Mouse (Mus musculus): ENCODE results near the gene Neu2. TPM values are rescaled to one million over a fixed set of nuclear protein-coding genes. Genes with fewer than 3 reads are reported as not detected.

The Neu2 gene
- polyA plus RNA-seq, 1 experiment from 2014 or later: not detected

- Histone ChIP-seq H3K9me3 (replicated peaks) (no peaks in the 10 kb centered on the region), H3K4me3 (no peak overlapping the region), H3K36me3 (no peaks in the 10 kb centered on the region), H3K27me3 (ENCODE audit: low read depth, poor library complexity, severe bottlenecking) (no peaks in the 10 kb centered on the region), H3K4me1 (no peaks in the 10 kb centered on the region), H3K27ac (replicated peaks) (no peak overlapping the region)
- 73% methylated on average over 2 of the region's 2 CpGs for WGBS
- no peak for DNase-seq (ENCODE audit: low spot score)
These were observed 92.1 kb downstream of the Neu2 start for GRCm38 (mm10) chr1:87601801-87602200.

GRCm38 (mm10) chr1:87603389-87603788, 93.7 kb downstream of the Neu2 start:
- no peaks in the 10 kb centered on the region for H3K27me3 ChIP-seq (ENCODE audit: low read depth, poor library complexity, severe bottlenecking)
- WGBS: 90% methylated on average over 5 of the region's 5 CpGs

GRCm38 (mm10) chr1:87605296-87605695, 95.6 kb downstream of the Neu2 start:
- DNase-seq (ENCODE audit: low spot score): no peak
- Histone ChIP-seq H3K36me3 (no peaks in the 10 kb centered on the region), H3K4me3 (no peak overlapping the region), H3K9me3 (replicated peaks) (no peaks in the 10 kb centered on the region), H3K27ac (replicated peaks) (no peak overlapping the region), H3K4me1 (0 out of 2 replicates have a peak, but pooled peaks cover 2% of the 10 kb centered on the region), H3K27me3 (ENCODE audit: low read depth, poor library complexity, severe bottlenecking) (no peaks in the 10 kb centered on the region)
- WGBS: 79% methylated on average over 2 of the region's 2 CpGs

More at GRCm38 (mm10) chr1:87603389-87603788, 93.7 kb downstream of the Neu2 start:
- Histone ChIP-seq H3K27ac (replicated peaks) (no peak overlapping the region), H3K36me3 (no peaks in the 10 kb centered on the region), H3K4me1 (0 out of 2 replicates have a peak, but pooled peaks cover 2% of the 10 kb centered on the region), H3K9me3 (replicated peaks) (no peaks in the 10 kb centered on the region), H3K4me3 (no peak overlapping the region)
- no peak for DNase-seq (ENCODE audit: low spot score)

DNA sequence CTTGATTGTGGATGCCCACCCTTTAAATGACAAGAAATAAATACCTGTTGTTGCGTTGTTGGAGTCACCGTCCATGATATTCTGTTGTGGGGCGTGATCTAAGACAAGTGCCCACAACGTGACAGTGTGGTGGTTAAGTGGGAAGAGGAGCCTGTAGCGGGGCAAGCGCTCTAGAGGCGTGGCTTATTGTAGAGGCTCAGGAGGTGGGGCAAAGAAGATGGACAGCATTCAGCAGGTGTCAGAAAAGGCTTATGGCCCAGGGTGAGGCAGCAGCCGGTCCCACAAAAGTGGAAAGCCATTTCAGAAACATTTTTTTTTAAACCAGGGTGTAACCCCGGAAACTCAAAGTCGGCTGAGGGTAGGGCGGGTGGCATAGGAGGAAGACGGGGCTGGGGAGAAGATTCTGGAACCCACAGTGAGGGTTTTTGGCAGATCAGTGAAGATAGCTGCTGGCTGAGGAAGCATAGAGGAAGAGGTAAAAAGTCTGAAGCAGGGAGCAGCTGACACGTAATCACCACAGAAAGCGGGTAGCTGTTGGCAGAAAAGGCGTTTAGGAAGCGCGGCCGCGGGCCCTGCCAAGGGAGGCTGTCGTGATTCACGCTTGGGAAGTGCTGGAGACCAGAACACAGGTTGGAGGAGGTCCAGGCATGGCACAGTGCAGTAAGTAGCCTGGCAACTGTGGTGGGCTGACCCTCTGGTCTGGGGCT, 97.8 kb downstream of the Neu2 start:
- Histone ChIP-seq H3K27ac (replicated peaks) (no peak overlapping the region), H3K27me3 (ENCODE audit: low read depth, poor library complexity, severe bottlenecking) (no peaks in the 10 kb centered on the region), H3K36me3 (no peaks in the 10 kb centered on the region), H3K4me1 (0 out of 2 replicates have a peak, but pooled peaks cover 2% of the 10 kb centered on the region), H3K9me3 (replicated peaks) (no peaks in the 10 kb centered on the region), H3K4me3 (no peak overlapping the region)
- WGBS: 82% methylated on average over 21 of the region's 21 CpGs
- DNase-seq (ENCODE audit: low spot score): no peak

DNA sequence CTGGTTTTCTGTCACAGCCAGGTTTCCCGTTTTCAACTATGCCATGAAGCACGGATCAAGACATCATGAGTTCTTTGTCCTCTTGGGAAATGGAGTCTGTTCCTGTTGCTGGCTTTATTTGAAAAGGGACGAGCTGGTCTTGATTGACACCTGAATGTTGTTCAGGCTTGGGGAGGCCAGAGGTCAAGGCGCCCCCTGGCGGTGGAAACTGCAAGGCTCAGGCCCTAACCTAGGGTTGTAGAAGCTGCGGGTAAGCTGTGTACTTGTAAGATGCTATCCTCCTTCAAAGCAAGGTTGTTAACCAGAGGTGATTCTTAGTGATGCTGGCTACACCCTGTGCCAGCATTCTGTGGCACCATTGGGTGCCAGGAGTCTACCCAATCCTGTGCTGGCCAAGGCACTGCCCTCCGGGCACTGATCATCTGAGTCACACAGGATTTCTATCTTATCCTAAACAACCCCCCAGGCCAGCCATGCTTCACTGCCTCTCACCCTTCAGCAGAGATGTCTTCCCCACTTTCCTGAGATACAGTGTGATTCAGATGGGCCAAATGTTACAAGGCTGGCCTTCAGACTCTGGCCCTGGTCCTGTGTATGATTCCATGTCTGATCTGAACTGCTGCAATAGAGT, 98.8 kb downstream of the Neu2 start:
- WGBS: 26% methylated on average over 7 of the region's 7 CpGs
- DNase-seq (ENCODE audit: low spot score): peak; percentile 76
- no peak overlapping the region for H3K4me3 ChIP-seq
- H3K9me3 ChIP-seq (replicated peaks): no peaks in the 10 kb centered on the region
- H3K27me3 ChIP-seq (ENCODE audit: low read depth, poor library complexity, severe bottlenecking): no peaks in the 10 kb centered on the region
- H3K27ac ChIP-seq (replicated peaks): no peak overlapping the region
- H3K4me1 ChIP-seq: 0 out of 2 replicates have a peak, but pooled peaks cover 2% of the 10 kb centered on the region
- H3K36me3 ChIP-seq: no peaks in the 10 kb centered on the region

- H3K4me3 ChIP-seq: no peak overlapping the region
- H3K9me3 ChIP-seq (replicated peaks): no peaks in the 10 kb centered on the region
- 95% methylated on average over 2 of the region's 2 CpGs for WGBS
- no peaks in the 10 kb centered on the region for H3K27me3 ChIP-seq (ENCODE audit: low read depth, poor library complexity, severe bottlenecking)
- H3K36me3 ChIP-seq: no peaks in the 10 kb centered on the region
- H3K4me1 ChIP-seq: no peaks in the 10 kb centered on the region
- no peak overlapping the region for H3K27ac ChIP-seq (replicated peaks)
- DNase-seq (ENCODE audit: low spot score): no peak
These were observed 105.0 kb downstream of the Neu2 start for GRCm38 (mm10) chr1:87614576-87615295.

GRCm38 (mm10) chr1:87620211-87620668, 110.6 kb downstream of the Neu2 start, which contains the start of gene Inpp5d:
TSS of gene Inpp5d (plus strand) at chr1:87620312.
- WGBS: 83% methylated on average over 12 of the region's 12 CpGs
- Histone ChIP-seq H3K4me1 (no peaks in the 10 kb centered on the region), H3K27ac (replicated peaks) (peak within 1 kb of the TSS; percentile 49; the same call in 1 of the 2 replicates), H3K4me3 (no peak within 1 kb of the TSS), H3K27me3 (ENCODE audit: low read depth, poor library complexity, severe bottlenecking) (no peaks in the 10 kb centered on the region), H3K36me3 (no peaks in the 10 kb centered on the region), H3K9me3 (replicated peaks) (no peaks in the 10 kb centered on the region)
- DNase-seq (ENCODE audit: low spot score): no peak

DNA sequence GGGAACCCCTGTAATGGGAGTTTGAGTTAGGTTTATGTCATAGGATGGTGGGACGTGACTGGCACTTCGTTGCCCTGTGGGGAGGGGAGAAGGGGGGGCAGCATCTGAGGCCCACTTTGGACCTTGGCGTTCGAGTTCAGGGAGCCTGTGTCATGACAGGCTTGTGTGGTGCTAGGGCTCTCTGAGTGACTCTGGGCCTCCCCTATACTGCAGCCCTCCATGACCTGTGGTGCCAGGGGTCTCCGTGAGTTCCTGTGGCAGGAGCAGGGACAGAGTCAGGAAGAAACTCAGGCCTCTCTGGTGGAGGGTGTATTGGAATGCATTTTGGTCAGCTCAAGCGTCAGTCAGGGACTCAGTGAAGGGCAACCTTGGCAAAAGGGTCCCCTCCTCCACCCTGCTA, 111.0 kb downstream of the Neu2 start:
- Histone ChIP-seq H3K4me3 (no peak overlapping the region), H3K36me3 (no peaks in the 10 kb centered on the region), H3K27ac (replicated peaks) (peak overlapping the region; percentile 49; the same call in 1 of the 2 replicates), H3K9me3 (replicated peaks) (no peaks in the 10 kb centered on the region), H3K4me1 (no peaks in the 10 kb centered on the region), H3K27me3 (ENCODE audit: low read depth, poor library complexity, severe bottlenecking) (no peaks in the 10 kb centered on the region)
- WGBS: 87% methylated on average over 6 of the region's 6 CpGs
- no peak for DNase-seq (ENCODE audit: low spot score)

DNA sequence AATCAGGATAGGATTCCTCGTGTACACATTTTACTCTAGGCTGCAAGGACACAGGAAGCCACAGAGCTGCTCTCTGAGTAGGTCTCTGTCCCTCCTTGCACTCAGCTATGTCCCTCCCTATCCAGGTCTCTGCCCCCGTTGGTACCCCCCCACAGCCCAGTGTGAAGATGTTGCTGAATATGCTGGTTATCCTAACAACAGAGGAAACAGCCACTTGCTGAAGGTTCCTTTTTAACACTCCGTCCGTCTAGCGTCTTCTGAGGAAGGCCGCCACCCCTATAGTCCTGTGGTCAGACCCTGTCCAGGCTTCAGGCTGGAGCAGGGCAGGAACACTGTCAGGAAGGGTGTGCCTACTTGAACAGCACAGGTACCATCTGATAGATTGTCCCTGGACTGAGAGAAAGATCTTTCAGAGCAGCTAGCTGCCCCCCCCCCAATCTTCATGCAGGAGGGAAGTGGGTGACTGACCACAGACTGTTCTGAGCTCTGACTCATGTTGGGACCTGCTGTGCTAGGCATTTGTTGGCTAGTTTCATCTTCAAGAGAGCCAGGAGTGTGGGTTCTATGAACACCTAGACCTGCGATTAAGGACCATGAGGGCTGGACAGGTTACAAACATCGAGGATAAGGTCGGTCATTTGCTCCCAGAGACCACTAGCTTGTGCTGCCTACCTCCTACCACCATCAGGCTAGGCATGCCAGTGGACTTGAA, 111.6 kb downstream of the Neu2 start:
- Histone ChIP-seq H3K4me3 (no peak overlapping the region), H3K36me3 (no peaks in the 10 kb centered on the region), H3K4me1 (no peaks in the 10 kb centered on the region), H3K9me3 (replicated peaks) (no peaks in the 10 kb centered on the region), H3K27me3 (ENCODE audit: low read depth, poor library complexity, severe bottlenecking) (no peaks in the 10 kb centered on the region), H3K27ac (replicated peaks) (0 out of 2 replicates have a peak overlapping the region, but pooled peaks have one; percentile 49)
- WGBS: 87% methylated on average over 9 of the region's 9 CpGs
- no peak for DNase-seq (ENCODE audit: low spot score)

GRCm38 (mm10) chr1:87621858-87622279, 112.2 kb downstream of the Neu2 start:
- Histone ChIP-seq H3K36me3 (no peaks in the 10 kb centered on the region), H3K4me1 (no peaks in the 10 kb centered on the region), H3K4me3 (no peak overlapping the region), H3K27ac (replicated peaks) (no peak overlapping the region), H3K27me3 (ENCODE audit: low read depth, poor library complexity, severe bottlenecking) (no peaks in the 10 kb centered on the region), H3K9me3 (replicated peaks) (no peaks in the 10 kb centered on the region)
- no peak for DNase-seq (ENCODE audit: low spot score)
- whole genome bisulfite sequencing: 87% methylated on average over 3 of the region's 3 CpGs

DNA sequence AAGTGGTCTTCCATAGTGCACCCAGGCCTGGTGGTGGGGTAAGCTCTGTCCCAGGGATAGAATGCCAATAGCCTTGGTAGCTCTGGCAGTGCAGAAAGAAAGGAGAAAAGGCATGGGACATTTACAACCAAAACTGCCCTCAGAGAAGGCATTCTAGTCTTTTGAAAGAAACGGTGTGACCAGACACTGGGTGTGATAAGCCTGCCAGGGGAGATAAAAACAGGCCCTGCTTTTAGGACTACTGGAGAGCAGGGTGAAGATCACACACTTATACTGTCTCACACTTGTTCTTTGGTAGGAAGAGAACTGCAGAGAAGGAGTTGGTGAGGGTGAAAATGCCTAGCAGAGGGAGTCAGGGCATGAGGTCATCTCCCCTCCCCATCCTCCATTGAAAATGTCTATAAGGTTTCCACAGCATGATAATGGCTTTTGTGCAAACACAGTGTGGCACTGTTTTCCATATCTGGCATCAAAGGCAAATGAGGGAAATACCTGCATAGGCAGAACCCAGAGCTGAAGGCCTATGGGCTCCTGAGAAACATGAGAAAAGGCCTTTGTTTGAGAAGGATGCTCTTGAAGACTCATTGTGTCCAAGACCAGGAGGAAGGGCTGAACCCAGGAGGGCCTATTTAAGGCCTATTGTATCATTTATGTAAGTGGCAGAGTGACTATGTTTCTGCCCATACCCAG, 114.4 kb downstream of the Neu2 start:
- no peak overlapping the region for H3K4me3 ChIP-seq
- WGBS: 72% methylated on average over 1 of the region's 1 CpGs

DNA sequence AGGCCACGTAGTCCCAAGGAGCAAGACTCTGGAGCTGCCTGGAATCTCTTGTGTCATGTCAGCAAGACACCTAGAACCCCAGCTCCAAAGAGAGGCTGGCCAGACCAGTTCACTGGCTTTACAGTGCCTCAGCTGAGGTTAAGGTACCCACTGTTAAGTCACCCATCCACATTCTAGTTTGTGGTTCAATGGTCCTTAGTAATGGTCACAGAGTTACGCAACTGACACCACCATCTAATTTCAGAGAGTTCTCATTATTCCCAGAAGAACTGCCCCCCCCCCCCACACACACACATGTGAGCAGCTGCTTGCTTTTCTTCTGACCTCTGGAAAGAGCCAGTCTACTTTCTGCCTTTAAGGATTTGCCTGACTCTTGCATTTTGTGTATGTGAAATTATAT, 115.1 kb downstream of the Neu2 start:
- WGBS: 92% methylated on average over 2 of the region's 2 CpGs
- H3K4me3 ChIP-seq: no peak overlapping the region

More for the DNA sequence above, 114.4 kb downstream of the Neu2 start:
- no peak for DNase-seq (ENCODE audit: low spot score)
- Histone ChIP-seq H3K27me3 (ENCODE audit: low read depth, poor library complexity, severe bottlenecking) (no peaks in the 10 kb centered on the region), H3K9me3 (replicated peaks) (no peaks in the 10 kb centered on the region), H3K4me1 (no peaks in the 10 kb centered on the region), H3K27ac (replicated peaks) (no peak overlapping the region), H3K36me3 (no peaks in the 10 kb centered on the region)

More for the DNA sequence above, 115.1 kb downstream of the Neu2 start:
- Histone ChIP-seq H3K36me3 (no peaks in the 10 kb centered on the region), H3K27ac (replicated peaks) (no peak overlapping the region), H3K9me3 (replicated peaks) (no peaks in the 10 kb centered on the region), H3K4me1 (no peaks in the 10 kb centered on the region), H3K27me3 (ENCODE audit: low read depth, poor library complexity, severe bottlenecking) (no peaks in the 10 kb centered on the region)
- DNase-seq (ENCODE audit: low spot score): no peak

Data from midbrain, embryonic 10.5 days (tissue).